Mouse (Mus musculus) limb, embryonic 11.5 days (tissue): ENCODE data around the gene Spp2. TPM values are rescaled to one million over a fixed set of nuclear protein-coding genes. Genes with fewer than 3 reads are reported as not detected.

Experiments
- ATAC-seq: fragments of 200-750 bp; cut with Nextera tagmentation; 2 replicates; pipeline ENCODE4 v1.8.0; 2017; ENCODE audit warnings: low read depth; ENCODE audit not compliant: insufficient number of reproducible peaks, low FRiP score, low TSS enrichment
- DNase-seq: peaks from one replicate; pipeline ENCODE4 v3.0.0-alpha.2; 2015; ENCODE audit warnings: low spot score
- H3K27ac ChIP-seq: fragments of 300-500 bp; sonication (generic); replicated peaks from 2 replicates; pipeline ENCODE4 v1.5.1; 2014; ENCODE audit warnings: low read depth, mild to moderate bottlenecking, low read length
- H3K27me3 ChIP-seq: fragments of 300-500 bp; sonication (generic); 2 replicates; pipeline ENCODE4 v1.6.1; 2014; ENCODE audit warnings: mild to moderate bottlenecking, low read length, mixed read lengths; ENCODE audit not compliant: control insufficient read depth, insufficient read depth
- H3K36me3 ChIP-seq: fragments of 300-500 bp; sonication (generic); 2 replicates; pipeline ENCODE4 v1.6.1; 2014; ENCODE audit warnings: mild to moderate bottlenecking, low read length, moderate library complexity, mixed read lengths; ENCODE audit not compliant: control insufficient read depth, insufficient read depth
- H3K4me1 ChIP-seq: fragments of 300-500 bp; sonication (generic); 2 replicates; pipeline ENCODE4 v1.6.1; 2014; ENCODE audit warnings: low read length, mixed read lengths; ENCODE audit not compliant: control insufficient read depth, insufficient read depth
- H3K4me2 ChIP-seq: fragments of 300-500 bp; sonication (generic); 2 replicates; pipeline ENCODE4 v1.6.1; 2014; ENCODE audit warnings: low read depth, mild to moderate bottlenecking, moderate library complexity; ENCODE audit not compliant: severe bottlenecking
- H3K4me3 ChIP-seq: fragments of 300-500 bp; sonication (generic); 2 replicates; pipeline ENCODE4 v1.5.1; 2014; ENCODE audit warnings: low read depth, low read length
- H3K9ac ChIP-seq: fragments of 300-500 bp; sonication (generic); 2 replicates; pipeline ENCODE4 v1.6.1; 2014; ENCODE audit warnings: mild to moderate bottlenecking, low read length
- H3K9me3 ChIP-seq: fragments of 300-500 bp; sonication (generic); 2 replicates; pipeline ENCODE4 v1.6.1; 2016; ENCODE audit warnings: low read length; ENCODE audit not compliant: control insufficient read depth
- WGBS: fragments of 180-500 bp; shearing (Covaris S2); extraction: QIAGEN DNeasy Blood & Tissue Kit; methylation state at CpG from one replicate; pipeline ENCODE4 v1.1.7; 2014; 5-methylcytosine and 5-hydroxymethylcytosine counted together
- polyA plus RNA-seq: library from polyadenylated mRNA; unstranded; fragments of >200 nt; fragmentation: Nextera tagmentation; extraction: Ambion mirVana; gene quantifications from 2 replicates; pipeline ENCODE4 v1.2.1, GENCODE M21; 2014

Spp2 gene
- polyA plus RNA-seq, 1 experiment from 2014 or later: not detected

GRCm38 (mm10) chr1:88427987-88428741, 21.4 kb downstream of the Spp2 start:
- 78% methylated on average over 11 of the region's 11 CpGs for WGBS
- no peak overlapping the region for H3K4me3 ChIP-seq
- H3K27ac ChIP-seq: no peak overlapping the region
- H3K36me3 ChIP-seq: no peaks in the 10 kb centered on the region
- no peaks in the 10 kb centered on the region for H3K9me3 ChIP-seq
- DNase-seq (no peak), ATAC-seq (no peak)
- H3K4me2 ChIP-seq: no peak overlapping the region
- no peaks in the 10 kb centered on the region for H3K27me3 ChIP-seq
- no peaks in the 10 kb centered on the region for H3K4me1 ChIP-seq
- no peak overlapping the region for H3K9ac ChIP-seq

- Histone ChIP-seq H3K4me1 (no peaks in the 10 kb centered on the region), H3K36me3 (no peaks in the 10 kb centered on the region), H3K27ac (no peak overlapping the region), H3K27me3 (no peaks in the 10 kb centered on the region), H3K4me3 (no peak overlapping the region), H3K9me3 (no peaks in the 10 kb centered on the region), H3K4me2 (no peak overlapping the region), H3K9ac (no peak overlapping the region)
- ATAC-seq (no peak), DNase-seq (no peak)
- WGBS: 0% methylated on average over 1 of the region's 1 CpGs
Observed at GRCm38 (mm10) chr1:88429413-88429812, 22.7 kb downstream of the Spp2 start.

- Histone ChIP-seq H3K27ac (no peak overlapping the region), H3K27me3 (no peaks in the 10 kb centered on the region), H3K4me3 (no peak overlapping the region), H3K9ac (no peak overlapping the region), H3K4me2 (no peak overlapping the region), H3K4me1 (no peaks in the 10 kb centered on the region), H3K9me3 (no peaks in the 10 kb centered on the region), H3K36me3 (no peaks in the 10 kb centered on the region)
- WGBS: 70% methylated on average over 4 of the region's 4 CpGs
- DNase-seq (no peak), ATAC-seq (no peak)
Observed at GRCm38 (mm10) chr1:88431262-88431661, 24.5 kb downstream of the Spp2 start.

DNA sequence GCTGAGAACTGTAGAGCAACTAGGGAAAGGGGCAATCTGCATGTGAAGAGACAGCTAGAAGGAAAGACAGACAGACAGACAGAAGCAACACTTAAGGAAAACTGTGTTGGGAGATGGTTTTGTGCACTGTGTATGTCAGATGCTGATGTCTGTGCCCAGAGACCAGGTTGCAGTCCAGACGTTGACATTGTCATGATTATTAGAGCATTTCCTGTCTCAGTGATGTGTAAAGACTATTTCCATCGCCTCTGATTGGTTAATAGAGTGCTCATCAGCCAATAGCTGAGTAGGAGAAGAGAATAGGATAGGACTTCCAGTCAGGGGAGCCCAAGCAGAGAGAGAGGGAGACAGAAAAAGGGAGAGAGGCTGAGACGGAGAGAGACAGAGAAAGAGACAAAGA, 25.8 kb downstream of the Spp2 start:
- ATAC-seq: no peak

GRCm38 (mm10) chr1:88433096-88433883, 26.5 kb downstream of the Spp2 start:
- no peak overlapping the region for H3K4me3 ChIP-seq
- no peak overlapping the region for H3K27ac ChIP-seq
- H3K27me3 ChIP-seq: no peaks in the 10 kb centered on the region
- WGBS: 74% methylated on average over 6 of the region's 6 CpGs
- H3K4me2 ChIP-seq: no peak overlapping the region
- no peak overlapping the region for H3K9ac ChIP-seq
- H3K36me3 ChIP-seq: no peaks in the 10 kb centered on the region
- DNase-seq: no peak
- no peaks in the 10 kb centered on the region for H3K4me1 ChIP-seq
- H3K9me3 ChIP-seq: no peaks in the 10 kb centered on the region
- ATAC-seq: no peak

More for the DNA sequence above, 25.8 kb downstream of the Spp2 start:
- 59% methylated on average over 3 of the region's 3 CpGs for WGBS
- no peak overlapping the region for H3K4me2 ChIP-seq
- H3K9me3 ChIP-seq: no peaks in the 10 kb centered on the region
- no peak overlapping the region for H3K9ac ChIP-seq
- no peak overlapping the region for H3K4me3 ChIP-seq
- H3K27me3 ChIP-seq: no peaks in the 10 kb centered on the region
- no peak overlapping the region for H3K27ac ChIP-seq
- no peaks in the 10 kb centered on the region for H3K36me3 ChIP-seq
- DNase-seq: no peak
- no peaks in the 10 kb centered on the region for H3K4me1 ChIP-seq

DNA sequence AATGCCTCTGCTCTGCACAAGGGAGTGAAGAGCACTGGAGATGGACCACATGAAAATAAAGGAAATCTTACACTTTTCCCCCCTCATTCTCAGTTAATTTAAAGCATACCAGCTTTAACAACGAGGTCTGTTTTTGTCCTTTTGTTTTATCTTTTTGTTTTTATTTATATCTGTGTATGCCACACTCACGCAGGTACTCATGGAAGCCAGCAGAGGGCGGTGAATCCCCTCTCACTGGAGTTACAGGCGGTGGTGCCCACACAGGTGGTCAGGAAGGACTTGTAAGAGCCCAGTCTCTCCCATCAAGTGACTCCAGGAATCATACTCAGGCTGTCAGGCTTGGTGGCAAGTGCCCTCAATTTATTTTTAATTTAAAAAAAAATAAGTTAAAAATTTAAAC, 27.3 kb downstream of the Spp2 start:
- no peaks in the 10 kb centered on the region for H3K9me3 ChIP-seq
- H3K4me2 ChIP-seq: no peak overlapping the region
- no peaks in the 10 kb centered on the region for H3K36me3 ChIP-seq
- no peaks in the 10 kb centered on the region for H3K4me1 ChIP-seq
- H3K9ac ChIP-seq: no peak overlapping the region
- no peaks in the 10 kb centered on the region for H3K27me3 ChIP-seq
- no peak overlapping the region for H3K27ac ChIP-seq
- 68% methylated on average over 4 of the region's 4 CpGs for WGBS
- H3K4me3 ChIP-seq: no peak overlapping the region
- DNase-seq (no peak), ATAC-seq (no peak)

GRCm38 (mm10) chr1:88437206-88438126, 30.7 kb downstream of the Spp2 start:
- H3K4me1 ChIP-seq: no peaks in the 10 kb centered on the region
- no peaks in the 10 kb centered on the region for H3K9me3 ChIP-seq
- no peak overlapping the region for H3K4me2 ChIP-seq
- ATAC-seq: no peak
- no peaks in the 10 kb centered on the region for H3K36me3 ChIP-seq
- no peak for DNase-seq
- no peak overlapping the region for H3K27ac ChIP-seq
- 76% methylated on average over 9 of the region's 9 CpGs for WGBS
- no peaks in the 10 kb centered on the region for H3K27me3 ChIP-seq
- H3K4me3 ChIP-seq: no peak overlapping the region
- H3K9ac ChIP-seq: no peak overlapping the region

GRCm38 (mm10) chr1:88443383-88443782, 36.6 kb downstream of the Spp2 start:
- DNase-seq (no peak), ATAC-seq (no peak)
- Histone ChIP-seq H3K4me1 (no peaks in the 10 kb centered on the region), H3K9ac (no peak overlapping the region), H3K4me2 (no peak overlapping the region), H3K36me3 (no peaks in the 10 kb centered on the region), H3K27me3 (no peaks in the 10 kb centered on the region), H3K9me3 (no peaks in the 10 kb centered on the region), H3K27ac (no peak overlapping the region), H3K4me3 (no peak overlapping the region)
- WGBS: 78% methylated on average over 4 of the region's 4 CpGs
